Mouse (Mus musculus) thymus, postnatal 4 days (tissue): ENCODE data around the gene Drap1.
A peak's percentile ranks its signal among the peaks of the same experiment; 100 is the strongest.

Experiments
- DNase-seq: peaks from one replicate; pipeline ENCODE4 v3.0.0; 2021

The Drap1 gene

GRCm38 (mm10) chr19:5448354-5449150 is 23.8 kb upstream of the Drap1 start:
- DNase-seq = peak; percentile 54

GRCm38 (mm10) chr19:5447515-5448353 is 23.0 kb upstream of the Drap1 start, which contains the start of gene Fosl1:
Gene Fosl1 (plus strand): TSS chr19:5447547.
- peak; percentile 93 for DNase-seq

GRCm38 (mm10) chr19:5445747-5446146 is 21.0 kb upstream of the Drap1 start:
- DNase-seq = no peak

DNA sequence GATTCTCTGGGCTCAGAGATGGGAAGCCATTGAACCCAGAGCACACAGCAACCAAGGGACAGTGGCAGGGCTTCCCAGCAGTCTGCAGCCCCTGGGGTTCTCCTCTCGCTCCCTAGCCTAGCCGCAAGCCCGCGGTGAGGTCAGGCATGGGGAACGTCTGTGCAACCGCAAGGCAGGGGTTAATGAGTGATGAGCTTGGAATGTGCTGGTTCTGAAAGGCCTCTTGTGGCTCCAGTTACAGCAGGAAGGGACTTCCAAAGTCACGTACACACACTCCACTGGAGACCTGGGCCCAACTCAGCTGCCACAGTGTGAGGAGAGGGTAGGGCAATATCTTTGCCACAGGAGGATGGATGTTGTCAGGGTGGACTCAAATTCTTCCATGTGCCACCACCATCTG is 20.2 kb upstream of the Drap1 start:
- no peak for DNase-seq

DNA sequence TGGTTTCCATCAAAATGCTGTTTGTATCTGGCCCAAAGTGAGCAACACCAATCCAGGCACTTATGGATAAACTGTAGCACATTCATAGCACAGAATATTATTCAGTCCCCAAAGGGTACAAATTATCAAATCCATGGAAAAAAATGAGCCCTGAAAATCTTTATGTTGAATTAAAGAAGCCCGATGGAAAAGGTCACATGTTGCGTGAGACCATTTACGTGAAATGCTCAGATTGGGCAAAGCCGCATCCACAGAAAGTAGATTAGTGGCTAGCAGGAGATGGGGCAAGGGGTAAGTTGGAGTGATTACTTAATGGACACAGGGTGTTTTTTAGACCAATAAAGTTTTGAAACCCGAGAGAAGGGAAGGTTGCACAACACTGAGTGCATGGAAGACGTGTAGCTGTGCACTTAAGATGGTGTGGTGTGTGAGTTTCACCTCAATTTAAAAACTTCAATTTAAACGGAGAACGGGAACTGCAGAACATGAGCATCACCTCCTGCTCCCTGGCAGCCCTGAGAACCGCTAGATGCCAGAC is 19.7 kb upstream of the Drap1 start:
- DNase-seq = no peak

DNA sequence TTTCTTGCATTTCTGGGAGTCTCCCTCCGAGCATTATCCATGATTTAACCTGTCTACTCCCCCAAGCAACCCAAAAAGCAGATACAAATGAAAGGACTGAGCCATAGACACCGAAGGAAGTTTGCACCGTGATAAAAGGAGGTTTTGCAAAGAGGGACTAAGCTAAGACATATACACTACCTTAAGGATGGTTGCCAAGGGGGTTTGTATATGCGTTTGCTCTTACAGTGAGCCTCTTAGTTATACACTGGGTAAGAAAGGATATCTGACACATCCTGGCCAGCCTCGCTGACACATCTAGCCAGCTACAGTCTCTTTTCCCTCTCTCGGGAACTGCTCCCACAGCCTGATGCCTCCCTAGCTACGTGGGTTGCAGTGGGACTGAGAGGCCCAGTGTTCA is 9.2 kb upstream of the Drap1 start:
- no peak for DNase-seq

GRCm38 (mm10) chr19:5432992-5433852 is 8.4 kb upstream of the Drap1 start:
- DNase-seq = peak; percentile 77

DNA sequence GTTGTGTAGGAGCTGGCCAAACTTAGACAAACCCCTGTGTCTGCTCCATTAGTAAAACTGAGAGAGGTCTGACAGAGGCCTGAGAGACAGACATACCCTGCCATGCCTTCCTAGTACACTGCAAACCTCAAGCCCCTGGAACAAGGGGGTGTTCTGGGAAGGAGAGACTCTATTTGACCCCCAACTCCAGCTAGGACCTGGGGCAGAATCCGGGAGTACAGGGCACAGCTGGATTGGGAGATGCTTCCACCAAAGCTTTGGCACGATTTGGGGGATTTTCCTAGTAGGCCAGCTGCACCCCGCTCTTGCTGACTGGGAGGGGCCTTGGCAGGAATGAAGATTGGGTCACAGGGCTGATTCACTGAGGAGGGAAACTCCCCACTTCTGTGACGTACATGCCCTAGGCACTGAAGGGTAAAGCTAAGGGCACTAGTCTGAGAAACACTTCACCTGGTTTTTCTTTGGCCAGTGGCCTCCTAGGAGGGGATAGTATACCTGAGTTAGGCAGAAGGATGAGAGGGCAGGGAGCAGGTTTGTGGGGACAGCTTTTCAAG is 7.2 kb upstream of the Drap1 start:
- DNase-seq = no peak

- peak; percentile 43 for DNase-seq
These were observed 5.6 kb upstream of the Drap1 start for GRCm38 (mm10) chr19:5430408-5430807.

DNA sequence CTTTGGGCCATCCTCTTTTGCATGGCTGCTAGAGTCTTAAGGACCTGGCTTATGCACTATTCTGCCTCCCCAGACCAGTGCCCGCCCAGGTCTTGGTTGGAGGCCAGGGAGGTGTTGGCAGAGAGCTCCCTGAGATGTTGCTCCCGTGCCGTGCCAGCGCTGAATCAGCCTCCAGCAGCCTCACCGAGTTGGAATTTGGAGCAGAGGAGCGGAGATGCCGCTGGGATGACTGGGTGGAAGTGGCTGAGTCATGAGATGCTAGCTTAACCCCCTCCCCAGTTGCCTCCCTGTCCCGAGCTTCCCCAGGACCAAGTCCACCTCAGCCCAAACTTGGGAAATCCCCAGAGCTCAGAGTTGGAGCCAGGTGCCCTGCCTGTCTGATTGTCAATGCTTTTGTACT is 5.0 kb upstream of the Drap1 start:
- peak; percentile 24 for DNase-seq

GRCm38 (mm10) chr19:5429219-5429618 is 4.4 kb upstream of the Drap1 start:
- no peak for DNase-seq

- peak; percentile 56 for DNase-seq
These were observed 3.3 kb upstream of the Drap1 start for GRCm38 (mm10) chr19:5428083-5428482.

DNA sequence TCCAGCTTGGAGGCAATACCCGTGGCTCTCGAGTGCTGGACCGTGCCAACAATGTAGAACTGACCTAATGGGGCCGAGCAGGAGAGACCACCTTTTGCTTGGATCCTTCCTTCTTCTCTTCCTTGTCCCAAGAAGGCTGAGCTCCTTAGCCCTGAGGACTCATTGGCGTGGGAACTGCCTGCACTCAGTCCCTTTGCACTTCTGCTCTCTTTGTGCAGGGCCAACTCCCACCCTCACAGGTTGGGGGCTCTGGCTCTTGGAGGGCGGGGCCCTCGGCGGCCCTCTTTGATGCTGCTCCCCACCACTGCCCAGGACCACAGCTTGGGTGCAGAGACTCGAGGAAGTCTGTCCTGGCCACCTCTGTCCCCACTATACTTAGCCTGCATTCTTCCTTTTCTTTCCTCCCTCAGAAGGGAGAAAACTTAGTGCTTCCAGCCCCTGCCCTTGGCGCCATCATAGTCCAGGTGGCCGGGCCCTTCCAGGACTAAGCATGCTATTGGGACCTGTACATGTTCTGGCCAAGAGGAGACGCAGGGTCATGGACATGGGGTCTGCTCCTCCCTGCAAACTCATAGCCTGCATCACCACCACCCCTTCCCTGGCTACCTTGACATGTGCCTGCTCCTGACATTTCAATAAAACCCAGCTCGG is 2.0 kb upstream of the Drap1 start:
- no peak for DNase-seq

DNA sequence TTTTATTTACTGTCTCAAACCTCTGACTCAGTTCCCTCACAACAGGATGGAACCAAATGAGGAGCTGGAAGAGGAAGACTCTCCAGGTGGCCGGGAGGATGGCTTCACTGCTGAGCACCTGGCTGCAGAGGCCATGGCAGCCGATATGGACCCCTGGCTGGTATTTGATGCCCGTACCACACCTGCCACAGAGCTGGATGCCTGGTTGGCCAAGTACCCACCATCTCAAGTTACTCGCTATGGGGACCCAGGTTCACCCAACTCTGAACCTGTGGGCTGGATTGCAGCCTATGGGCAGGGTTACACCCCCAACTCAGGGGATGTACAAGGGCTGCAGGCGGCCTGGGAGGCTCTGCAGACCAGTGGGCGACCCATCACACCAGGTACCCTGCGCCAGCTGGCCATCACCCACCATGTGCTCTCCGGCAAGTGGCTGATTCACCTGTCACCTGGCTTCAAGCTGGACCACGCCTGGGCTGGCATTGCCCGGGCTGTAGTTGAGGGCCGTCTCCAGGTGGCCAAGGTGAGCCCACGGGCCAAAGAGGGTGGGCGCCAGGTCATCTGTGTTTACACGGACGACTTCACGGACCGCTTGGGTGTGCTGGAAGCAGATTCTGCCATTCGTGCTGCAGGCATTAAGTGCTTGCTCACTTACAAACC is 1.3 kb upstream of the Drap1 start:
- DNase-seq = peak; percentile 37

- peak; percentile 87 for DNase-seq
These were observed 542 bp downstream of the Drap1 start for GRCm38 (mm10) chr19:5424092-5424781.

DNA sequence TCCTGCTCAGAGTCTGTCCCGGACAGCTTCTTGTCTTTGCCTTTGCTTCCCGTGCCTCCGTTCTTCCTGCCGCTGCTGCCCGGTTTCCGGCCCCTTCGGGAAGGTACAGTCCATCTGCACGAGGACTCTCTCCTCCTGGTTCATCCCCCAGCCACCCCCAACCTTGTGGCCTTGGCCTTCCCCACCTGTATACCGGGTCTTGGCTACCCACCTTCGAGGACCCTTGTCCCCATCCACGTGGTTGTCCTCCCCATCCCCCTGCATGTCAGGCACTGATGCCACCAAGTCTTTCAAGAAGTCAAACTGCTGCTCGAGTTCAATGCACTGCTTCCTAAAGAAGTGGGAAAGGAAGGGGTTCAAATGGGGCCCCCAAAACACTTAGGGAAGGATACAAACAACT is 1.2 kb downstream of the Drap1 start:
- DNase-seq = peak; percentile 42

DNA sequence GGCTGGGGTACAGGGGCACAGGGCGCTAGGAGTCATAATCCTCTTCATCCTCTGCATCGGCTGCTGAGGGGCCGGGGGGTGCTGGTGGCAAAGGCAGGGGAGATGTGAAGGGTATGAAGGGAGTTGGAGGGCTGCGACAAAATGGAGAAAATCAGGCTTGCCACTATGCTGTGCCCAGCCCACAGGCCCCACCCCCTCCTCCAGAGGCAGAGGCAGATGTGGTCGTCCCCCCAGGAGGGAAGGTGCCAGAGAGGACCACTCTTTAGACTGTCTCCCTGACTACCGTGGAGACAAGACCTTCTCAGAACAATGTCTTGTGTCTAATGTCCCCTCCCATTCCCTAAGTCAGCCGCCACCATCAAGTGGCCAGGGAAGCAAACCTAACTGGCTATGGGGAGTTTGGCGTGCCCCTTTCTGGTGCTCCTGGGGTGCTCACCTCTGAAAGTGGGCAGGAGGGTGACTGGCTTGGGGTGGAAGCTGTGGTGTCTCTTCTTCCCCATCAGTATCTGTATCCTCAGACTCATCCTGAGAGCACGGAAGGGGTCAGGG is 1.8 kb downstream of the Drap1 start:
- DNase-seq = peak; percentile 50

DNA sequence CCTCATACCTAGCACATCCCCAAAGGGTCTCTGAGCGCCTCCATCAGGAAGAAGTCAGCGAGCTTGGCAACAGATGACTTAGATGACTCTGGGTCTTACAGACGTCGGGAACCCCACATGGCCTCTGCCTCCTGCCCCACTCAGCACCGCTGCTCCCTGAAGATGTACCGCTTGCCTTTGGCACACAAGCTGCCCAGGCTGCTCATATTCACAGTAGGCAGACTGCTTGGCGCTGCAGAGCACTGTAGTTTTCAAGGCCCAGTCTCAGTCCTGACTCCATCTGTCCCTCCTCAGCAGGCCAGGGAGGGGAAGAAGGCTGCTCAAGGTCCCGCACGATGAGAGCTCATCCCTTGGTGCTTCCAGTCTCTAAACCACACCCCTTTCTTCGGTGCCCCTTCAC is 2.5 kb downstream of the Drap1 start:
- DNase-seq = peak; percentile 51

- peak; percentile 36 for DNase-seq
These were observed 3.0 kb downstream of the Drap1 start for GRCm38 (mm10) chr19:5421784-5422183.

DNA sequence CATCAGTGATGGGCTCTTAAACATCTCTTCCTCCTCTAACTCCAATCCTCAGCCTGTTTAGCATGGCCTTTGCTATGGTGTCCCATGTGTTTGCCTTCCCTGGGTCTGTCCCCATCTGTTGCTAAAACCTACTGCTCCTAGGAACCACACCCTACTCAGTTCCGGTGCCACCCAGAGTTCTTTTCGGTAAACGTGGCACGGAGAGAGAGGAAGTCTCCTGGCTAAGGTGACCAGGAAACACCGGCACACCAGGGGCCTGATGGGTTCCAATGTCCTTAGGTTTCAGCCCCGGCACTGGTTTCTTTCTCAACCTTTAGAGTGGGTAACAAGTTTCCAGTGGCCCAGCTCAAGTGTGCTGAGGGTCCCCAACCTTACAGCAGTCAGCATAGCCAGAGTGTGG is 4.2 kb downstream of the Drap1 start:
- no peak for DNase-seq
